Mouse (Mus musculus) limb, embryonic 11.5 days (tissue): ENCODE measurements around the gene Piezo1. TPM values are rescaled to one million over a fixed set of nuclear protein-coding genes. Genes with fewer than 3 reads are reported as not detected.

Experiments used
- ATAC-seq: fragments of 200-750 bp; cut with Nextera tagmentation; 2 replicates; pipeline ENCODE4 v1.8.0; 2017; ENCODE audit warnings: low read depth; ENCODE audit not compliant: insufficient number of reproducible peaks, low FRiP score, low TSS enrichment
- DNase-seq: peaks from one replicate; pipeline ENCODE4 v3.0.0-alpha.2; 2015; ENCODE audit warnings: low spot score
- H3K27ac ChIP-seq: fragments of 300-500 bp; sonication (generic); replicated peaks from 2 replicates; pipeline ENCODE4 v1.5.1; 2014; ENCODE audit warnings: low read depth, mild to moderate bottlenecking, low read length
- H3K27me3 ChIP-seq: fragments of 300-500 bp; sonication (generic); 2 replicates; pipeline ENCODE4 v1.6.1; 2014; ENCODE audit warnings: mild to moderate bottlenecking, low read length, mixed read lengths; ENCODE audit not compliant: control insufficient read depth, insufficient read depth
- H3K36me3 ChIP-seq: fragments of 300-500 bp; sonication (generic); 2 replicates; pipeline ENCODE4 v1.6.1; 2014; ENCODE audit warnings: mild to moderate bottlenecking, low read length, moderate library complexity, mixed read lengths; ENCODE audit not compliant: control insufficient read depth, insufficient read depth
- H3K4me1 ChIP-seq: fragments of 300-500 bp; sonication (generic); 2 replicates; pipeline ENCODE4 v1.6.1; 2014; ENCODE audit warnings: low read length, mixed read lengths; ENCODE audit not compliant: control insufficient read depth, insufficient read depth
- H3K4me2 ChIP-seq: fragments of 300-500 bp; sonication (generic); 2 replicates; pipeline ENCODE4 v1.6.1; 2014; ENCODE audit warnings: low read depth, mild to moderate bottlenecking, moderate library complexity; ENCODE audit not compliant: severe bottlenecking
- H3K4me3 ChIP-seq: fragments of 300-500 bp; sonication (generic); 2 replicates; pipeline ENCODE4 v1.5.1; 2014; ENCODE audit warnings: low read depth, low read length
- H3K9ac ChIP-seq: fragments of 300-500 bp; sonication (generic); 2 replicates; pipeline ENCODE4 v1.6.1; 2014; ENCODE audit warnings: mild to moderate bottlenecking, low read length
- H3K9me3 ChIP-seq: fragments of 300-500 bp; sonication (generic); 2 replicates; pipeline ENCODE4 v1.6.1; 2016; ENCODE audit warnings: low read length; ENCODE audit not compliant: control insufficient read depth
- WGBS: fragments of 180-500 bp; shearing (Covaris S2); extraction: QIAGEN DNeasy Blood & Tissue Kit; methylation state at CpG from one replicate; pipeline ENCODE4 v1.1.7; 2014; 5-methylcytosine and 5-hydroxymethylcytosine counted together
- polyA plus RNA-seq: library from polyadenylated mRNA; unstranded; fragments of >200 nt; fragmentation: Nextera tagmentation; extraction: Ambion mirVana; gene quantifications from 2 replicates; pipeline ENCODE4 v1.2.1, GENCODE M21; 2014

Gene Piezo1
- polyA plus RNA-seq, 1 experiment from 2014 or later = 7.2 TPM

DNA sequence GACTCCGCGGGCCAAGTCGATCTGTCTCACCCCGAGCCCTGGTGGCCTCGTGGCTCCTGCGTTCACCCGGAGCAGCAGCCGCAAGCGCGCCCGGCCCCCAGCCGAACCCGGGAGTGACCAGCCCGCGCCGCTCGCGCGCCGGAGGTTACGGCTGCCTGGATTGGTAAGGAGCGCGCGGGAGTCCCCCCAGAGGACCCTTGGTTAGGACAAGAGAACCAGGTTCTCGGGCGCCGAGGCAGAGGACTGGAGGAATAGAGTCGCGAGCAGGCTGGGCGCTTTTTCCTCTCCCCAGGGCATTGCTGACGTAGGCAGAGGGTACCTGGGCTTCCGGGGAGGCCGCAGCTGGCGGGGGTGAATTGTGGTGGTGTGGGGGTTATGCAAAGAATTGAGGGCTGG lies 17.0 kb upstream of the Piezo1 start:
- H3K9ac ChIP-seq = peak overlapping the region; percentile 86
- H3K4me2 ChIP-seq = peak overlapping the region; percentile 87
- H3K9me3 ChIP-seq = no peaks in the 10 kb centered on the region
- WGBS = under 1% methylated on average over 34 of the region's 34 CpGs
- H3K36me3 ChIP-seq = peaks cover 31% of the 10 kb centered on the region
- H3K4me1 ChIP-seq = peaks cover 14% of the 10 kb centered on the region
- no peaks in the 10 kb centered on the region for H3K27me3 ChIP-seq
- ATAC-seq = peak; percentile 42
- peak overlapping the region; percentile 83 for H3K4me3 ChIP-seq
- no peak for DNase-seq
- H3K27ac ChIP-seq = peak overlapping the region; percentile 78

GRCm38 (mm10) chr8:122567361-122568108 lies 16.4 kb upstream of the Piezo1 start, which contains the start of gene Cdt1:
Gene Cdt1 (plus strand): TSS chr8:122568015.
- peak within 1 kb of the TSS; percentile 83 for H3K4me3 ChIP-seq
- peaks cover 28% of the 10 kb centered on the region for H3K36me3 ChIP-seq
- under 1% methylated on average over 60 of the region's 62 CpGs for WGBS
- H3K27me3 ChIP-seq = no peaks in the 10 kb centered on the region
- H3K27ac ChIP-seq = peak within 1 kb of the TSS; percentile 78
- H3K4me1 ChIP-seq = peaks cover 14% of the 10 kb centered on the region
- no peaks in the 10 kb centered on the region for H3K9me3 ChIP-seq
- H3K9ac ChIP-seq = peak within 1 kb of the TSS; percentile 86
- DNase-seq (peak; percentile 97), ATAC-seq (peak; percentile 92)
- H3K4me2 ChIP-seq = peak within 1 kb of the TSS; percentile 87

- ATAC-seq (no peak), DNase-seq (no peak)
- Histone ChIP-seq H3K27ac (peak overlapping the region; percentile 78; the same call in 1 of the 2 replicates), H3K9me3 (no peaks in the 10 kb centered on the region), H3K4me3 (peak overlapping the region; percentile 83), H3K27me3 (no peaks in the 10 kb centered on the region), H3K36me3 (peaks cover 22% of the 10 kb centered on the region), H3K9ac (peak overlapping the region; percentile 86), H3K4me2 (peak overlapping the region; percentile 87), H3K4me1 (peaks cover 14% of the 10 kb centered on the region)
- WGBS = 66% methylated on average over 6 of the region's 6 CpGs
Observed at GRCm38 (mm10) chr8:122566766-122567165, 15.6 kb upstream of the Piezo1 start.

DNA sequence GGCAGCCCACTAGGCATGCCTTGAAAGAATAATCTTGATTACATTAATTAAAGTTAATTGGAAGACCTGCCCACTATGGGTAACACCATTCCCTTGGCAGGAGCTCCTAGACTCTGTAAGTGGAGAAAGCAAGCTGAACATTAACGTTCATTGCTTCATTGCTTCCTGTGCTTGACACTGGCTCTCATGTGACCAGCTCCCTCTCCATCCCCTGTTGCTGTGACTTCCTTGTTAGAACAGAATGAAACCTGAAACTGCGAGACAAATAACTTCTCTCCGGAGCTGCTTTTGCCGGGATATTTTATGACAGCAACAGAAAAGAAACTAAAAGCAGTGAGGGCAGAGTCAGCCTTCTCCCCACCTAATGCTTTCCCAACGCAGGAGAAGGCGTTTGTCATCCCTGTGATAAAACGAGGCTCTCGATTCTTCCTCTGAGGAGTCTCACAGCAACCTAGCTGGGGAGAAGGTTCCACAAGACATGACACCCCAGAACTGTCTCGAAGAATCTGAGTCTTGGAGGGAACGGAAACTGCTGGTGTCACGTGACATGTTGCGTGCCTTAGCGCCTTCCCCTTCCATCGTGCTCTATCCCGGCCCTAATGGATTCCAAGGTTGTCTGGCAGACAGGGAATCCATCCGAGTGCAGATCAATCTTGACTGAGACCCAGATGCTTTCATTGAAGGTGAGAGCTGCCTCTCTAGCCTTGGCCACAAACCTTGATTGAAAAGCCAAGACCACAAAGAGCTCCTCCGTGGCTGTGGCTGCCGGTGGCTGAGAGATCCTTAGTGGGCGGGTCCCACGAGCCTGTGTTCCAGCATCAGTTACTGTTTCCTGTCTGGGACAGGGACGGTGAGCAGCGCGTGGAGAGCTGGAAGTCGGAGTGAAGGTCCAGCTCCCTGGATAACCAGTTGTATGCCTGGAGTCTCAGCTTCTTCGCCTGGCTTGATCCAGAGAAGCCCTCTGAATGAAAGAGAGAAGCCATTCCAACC lies 13.5 kb upstream of the Piezo1 start:
- WGBS = 81% methylated on average over 25 of the region's 25 CpGs
- H3K27me3 ChIP-seq = no peaks in the 10 kb centered on the region
- no peak for DNase-seq
- no peak overlapping the region for H3K9ac ChIP-seq
- peaks cover 14% of the 10 kb centered on the region for H3K4me1 ChIP-seq
- H3K4me2 ChIP-seq = no peak overlapping the region
- no peak overlapping the region for H3K27ac ChIP-seq
- H3K9me3 ChIP-seq = no peaks in the 10 kb centered on the region
- no peak for ATAC-seq
- H3K36me3 ChIP-seq = 0 out of 2 replicates have a peak, but pooled peaks cover 4% of the 10 kb centered on the region
- H3K4me3 ChIP-seq = no peak overlapping the region

DNA sequence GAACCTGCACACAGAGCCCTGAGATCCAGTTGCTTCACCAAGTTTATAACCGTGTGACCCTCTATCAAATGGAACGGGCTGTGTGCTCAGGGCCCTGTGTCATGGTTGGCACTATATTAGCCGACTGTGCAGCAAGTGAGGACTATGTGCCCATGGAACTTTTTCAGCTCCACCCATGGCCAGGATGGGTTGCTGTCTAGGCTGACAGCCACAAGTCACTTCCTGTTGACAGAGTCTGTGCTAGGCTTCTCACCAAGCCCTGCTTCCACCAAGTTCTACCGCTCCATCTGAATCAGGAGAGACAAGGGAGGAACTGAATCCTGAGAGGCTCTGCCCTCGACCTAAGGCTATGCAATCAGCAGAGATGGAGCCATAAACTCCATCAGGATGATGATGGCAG lies 10.1 kb upstream of the Piezo1 start:
- no peak overlapping the region for H3K9ac ChIP-seq
- H3K9me3 ChIP-seq = no peaks in the 10 kb centered on the region
- no peak overlapping the region for H3K4me3 ChIP-seq
- ATAC-seq (no peak), DNase-seq (no peak)
- no peak overlapping the region for H3K27ac ChIP-seq
- H3K4me2 ChIP-seq = no peak overlapping the region
- 82% methylated on average over 5 of the region's 5 CpGs for WGBS
- H3K4me1 ChIP-seq = peaks cover 11% of the 10 kb centered on the region
- H3K36me3 ChIP-seq = no peaks in the 10 kb centered on the region
- no peaks in the 10 kb centered on the region for H3K27me3 ChIP-seq

GRCm38 (mm10) chr8:122558671-122559349 lies 7.7 kb upstream of the Piezo1 start:
- Histone ChIP-seq H3K9ac (no peak overlapping the region), H3K9me3 (no peaks in the 10 kb centered on the region), H3K27ac (no peak overlapping the region), H3K4me1 (peaks cover 11% of the 10 kb centered on the region), H3K27me3 (no peaks in the 10 kb centered on the region), H3K4me2 (no peak overlapping the region), H3K4me3 (no peak overlapping the region), H3K36me3 (no peaks in the 10 kb centered on the region)
- ATAC-seq = 0 out of 2 replicates have a peak, but pooled peaks have one; percentile 40
- no peak for DNase-seq
- WGBS = 11% methylated on average over 12 of the region's 12 CpGs

- Histone ChIP-seq H3K4me1 (peaks cover 11% of the 10 kb centered on the region), H3K9ac (no peak overlapping the region), H3K27me3 (no peaks in the 10 kb centered on the region), H3K36me3 (no peaks in the 10 kb centered on the region), H3K27ac (peak overlapping the region; percentile 65; the same call in 1 of the 2 replicates), H3K4me2 (0 out of 2 replicates have a peak overlapping the region, but pooled peaks have one; percentile 2), H3K4me3 (no peak overlapping the region), H3K9me3 (no peaks in the 10 kb centered on the region)
- ATAC-seq (no peak), DNase-seq (no peak)
- 36% methylated on average over 10 of the region's 10 CpGs for WGBS
Observed at GRCm38 (mm10) chr8:122557248-122558038, 6.3 kb upstream of the Piezo1 start.
